Mouse (Mus musculus): ENCODE results near the gene Fcgr4. TPM values are rescaled to one million over a fixed set of nuclear protein-coding genes. Genes with fewer than 3 reads are reported as not detected.

Gene Fcgr4
- total and polyA plus RNA-seq, 3 experiments, result not detected

- H3K4me1 ChIP-seq (ENCODE audit: control insufficient read depth in 1 of 2, insufficient read depth in 2 of 2, low read length in 2 of 2), result no peaks in the 10 kb centered on the region; a peak in 1 of 4 replicates
- H3K79me2 ChIP-seq (ENCODE audit: control insufficient read depth, insufficient read depth, low read length, poor library complexity), result no peaks in the 10 kb centered on the region
- H3K9me3 ChIP-seq (replicated peaks; ENCODE audit: insufficient read depth, low read length), result no peaks in the 10 kb centered on the region
- H3K9ac ChIP-seq (ENCODE audit: control insufficient read depth, low read depth, low read length, poor library complexity, severe bottlenecking), result no peak overlapping the region
- DNase-seq (ENCODE audit: low read depth, low spot score), result no peak
- H3K4me3 ChIP-seq (ENCODE audit: control insufficient read depth in 1 of 2, insufficient read depth in 1 of 2, low read depth in 2 of 2, low read length in 2 of 2), result no peak overlapping the region
- no peaks in the 10 kb centered on the region; a peak in 1 of 4 replicates for H3K27me3 ChIP-seq (ENCODE audit: control insufficient read depth in 1 of 2, insufficient read depth in 2 of 2, low read length in 2 of 2)
- H3K36me3 ChIP-seq (ENCODE audit: control insufficient read depth in 1 of 2, insufficient read depth in 2 of 2, low read length in 2 of 2), result no peaks in the 10 kb centered on the region
- H3K27ac ChIP-seq (ENCODE audit: control insufficient read depth, low read depth, low read length), result no peak overlapping the region
- TF ChIP-seq SIN3A (IDR thresholded peaks at IDR 0.05; ENCODE audit: low read length), result no peak
- TF ChIP-seq JUND (IDR thresholded peaks at IDR 0.05; ENCODE audit: low read depth, low read length), result no peak
- TF ChIP-seq CHD1 (IDR thresholded peaks at IDR 0.05; ENCODE audit: low read depth, low read length), result no peak
- no peak for TF ChIP-seq CTCF (IDR thresholded peaks at IDR 0.05 in 2 of 3, conservative IDR thresholded peaks at IDR 0.05 in 1 of 3; ENCODE audit: control insufficient read depth in 1 of 3, insufficient read depth in 1 of 3, low read depth in 2 of 3, low read length in 3 of 3, poor library complexity in 1 of 3, severe bottlenecking in 1 of 3)
- TF ChIP-seq CHD2 (IDR thresholded peaks at IDR 0.05; ENCODE audit: low read length), result no peak
- no peak for TF ChIP-seq KAT2A (conservative IDR thresholded peaks at IDR 0.05; ENCODE audit: low read depth, low read length)
- TF ChIP-seq MAX (IDR thresholded peaks at IDR 0.05; ENCODE audit: low read length), result no peak
- no peak for TF ChIP-seq MEF2A (IDR thresholded peaks at IDR 0.05; ENCODE audit: extremely low read depth, insufficient replicate concordance, low read depth, low read length, poor library complexity, severe bottlenecking)
- no peak for TF ChIP-seq BHLHE40 (IDR thresholded peaks at IDR 0.05; ENCODE audit: borderline replicate concordance, low read depth, low read length)
- TF ChIP-seq SMC3 (IDR thresholded peaks at IDR 0.05; ENCODE audit: low read depth, low read length), result no peak
- TF ChIP-seq ZNF384 (IDR thresholded peaks at IDR 0.05; ENCODE audit: low read depth, low read length), result no peak
- TF ChIP-seq NRF1 (IDR thresholded peaks at IDR 0.05; ENCODE audit: insufficient read depth, low read depth, low read length, poor library complexity, severe bottlenecking), result no peak
- no peak for TF ChIP-seq ZC3H11A (IDR thresholded peaks at IDR 0.05; ENCODE audit: low read depth, low read length)
- TF ChIP-seq GABPA (IDR thresholded peaks at IDR 0.05; ENCODE audit: low read depth, low read length), result no peak
- no peak for TF ChIP-seq MAFK (IDR thresholded peaks at IDR 0.05; ENCODE audit: borderline replicate concordance, low read depth, low read length)
- TF ChIP-seq USF2 (IDR thresholded peaks at IDR 0.05; ENCODE audit: borderline replicate concordance in 1 of 2, insufficient read depth in 1 of 2, low read depth in 1 of 2, low read length in 2 of 2), result no peak
- TF ChIP-seq MYB (IDR thresholded peaks at IDR 0.05; ENCODE audit: low read depth, low read length), result no peak
- TF ChIP-seq USF1 (IDR thresholded peaks at IDR 0.05; ENCODE audit: low read depth, low read length), result no peak
Observed at GRCm38 (mm10) chr1:170985092-170985491, 33.6 kb upstream of the Fcgr4 start.

GRCm38 (mm10) chr1:170985861-170986260 lies 32.9 kb upstream of the Fcgr4 start:
- Histone ChIP-seq H3K36me3 (ENCODE audit: control insufficient read depth in 1 of 2, insufficient read depth in 2 of 2, low read length in 2 of 2) (no peaks in the 10 kb centered on the region), H3K79me2 (ENCODE audit: control insufficient read depth, insufficient read depth, low read length, poor library complexity) (no peaks in the 10 kb centered on the region), H3K4me3 (ENCODE audit: control insufficient read depth in 1 of 2, insufficient read depth in 1 of 2, low read depth in 2 of 2, low read length in 2 of 2) (no peak overlapping the region), H3K9me3 (replicated peaks; ENCODE audit: insufficient read depth, low read length) (no peaks in the 10 kb centered on the region), H3K27ac (ENCODE audit: control insufficient read depth, low read depth, low read length) (no peak overlapping the region), H3K9ac (ENCODE audit: control insufficient read depth, low read depth, low read length, poor library complexity, severe bottlenecking) (no peak overlapping the region), H3K27me3 (ENCODE audit: control insufficient read depth in 1 of 2, insufficient read depth in 2 of 2, low read length in 2 of 2) (peaks cover 0 to 1% of the 10 kb centered on the region in 2 experiments; a peak in 2 of 4 replicates), H3K4me1 (ENCODE audit: control insufficient read depth in 1 of 2, insufficient read depth in 2 of 2, low read length in 2 of 2) (no peaks in the 10 kb centered on the region; a peak in 1 of 4 replicates)
- TF ChIP-seq UBTF (IDR thresholded peaks at IDR 0.05; ENCODE audit: borderline replicate concordance, insufficient read depth, low read depth, low read length) (no peak), CHD2 (IDR thresholded peaks at IDR 0.05; ENCODE audit: low read length) (no peak), MAFK (IDR thresholded peaks at IDR 0.05; ENCODE audit: borderline replicate concordance, low read depth, low read length) (peak; percentile 92), SMC3 (IDR thresholded peaks at IDR 0.05; ENCODE audit: low read depth, low read length) (no peak), ZKSCAN1 (IDR thresholded peaks at IDR 0.05; ENCODE audit: low read depth, low read length) (no peak)
- no peak for DNase-seq (ENCODE audit: low read depth, low spot score)

Data from MEL (cell line).